Mouse (Mus musculus) ES-Bruce4 (cell line): ENCODE measurements at regions not wholly inside any gene's neighbourhood (a gene's known extent, or its start where the extent isn't known, plus 50 kb on each side); places are given as distances from the start of the nearest gene placed in this dataset.

ENCODE experiments used
- H3K27ac ChIP-seq: 2 replicates; pipeline ENCODE4 v1.5.1; 2012; ENCODE audit warnings: low read length, inconsistent platforms; ENCODE audit not compliant: insufficient read depth
- H3K27me3 ChIP-seq: 2 replicates; pipeline ENCODE4 v1.6.1; 2012; ENCODE audit warnings: mild to moderate bottlenecking, low read length, inconsistent platforms; ENCODE audit not compliant: control insufficient read depth, poor library complexity, insufficient read depth, severe bottlenecking
- H3K36me3 ChIP-seq: 2 replicates; pipeline ENCODE4 v1.6.1; 2012; ENCODE audit warnings: inconsistent platforms, mild to moderate bottlenecking, low read length, moderate library complexity; ENCODE audit not compliant: control insufficient read depth, poor library complexity, insufficient read depth, severe bottlenecking
- H3K4me1 ChIP-seq: one replicate; pipeline ENCODE4 v1.8.1; 2011; ENCODE audit warnings: low read length; ENCODE audit not compliant: control insufficient read depth, insufficient read depth
- H3K4me3 ChIP-seq: 2 replicates; pipeline ENCODE4 v1.5.1; 2011; ENCODE audit warnings: low read depth, mild to moderate bottlenecking, low read length
- H3K9ac ChIP-seq: 2 replicates; pipeline ENCODE4 v1.6.1; 2012; ENCODE audit warnings: low read depth, mild to moderate bottlenecking, inconsistent platforms; ENCODE audit not compliant: poor library complexity, severe bottlenecking
- H3K9me3 ChIP-seq: replicated peaks from 2 replicates; pipeline ENCODE4 v1.6.1; 2012; ENCODE audit warnings: mild to moderate bottlenecking, low read length, inconsistent platforms; ENCODE audit not compliant: control insufficient read depth, poor library complexity, insufficient read depth, severe bottlenecking
- CTCF ChIP-seq: IDR thresholded peaks from one replicate; pipeline ENCODE4 v1.8.1; 2011; ENCODE audit warnings: low read depth, low read length
- EP300 ChIP-seq: IDR thresholded peaks from 2 replicates; pipeline ENCODE4 v1.6.1; 2011; ENCODE audit warnings: low read depth, low read length; ENCODE audit not compliant: insufficient read depth
- POLR2A ChIP-seq: IDR thresholded peaks from one replicate; pipeline ENCODE4 v1.8.1; 2011; ENCODE audit warnings: low read length; ENCODE audit not compliant: insufficient read depth

GRCm38 (mm10) chr1:177648974-177649373, 80.6 kb upstream of the 1700016C15Rik start:
- Histone ChIP-seq H3K4me3 (no peak overlapping the region), H3K27me3 (no peaks in the 10 kb centered on the region), H3K9ac (no peak overlapping the region), H3K27ac (no peak overlapping the region), H3K4me1 (no peaks in the 10 kb centered on the region), H3K9me3 (no peaks in the 10 kb centered on the region), H3K36me3 (no peaks in the 10 kb centered on the region)
- TF ChIP-seq CTCF = no peak
- no peak for TF ChIP-seq POLR2A
- TF ChIP-seq EP300 = no peak

GRCm38 (mm10) chr1:177651219-177651618, 78.4 kb upstream of the 1700016C15Rik start:
- H3K9me3 ChIP-seq = no peaks in the 10 kb centered on the region
- no peaks in the 10 kb centered on the region for H3K4me1 ChIP-seq
- no peak overlapping the region for H3K27ac ChIP-seq
- no peak for TF ChIP-seq EP300
- no peak for TF ChIP-seq POLR2A
- TF ChIP-seq CTCF = no peak
- no peak overlapping the region for H3K9ac ChIP-seq
- no peak overlapping the region for H3K4me3 ChIP-seq
- no peaks in the 10 kb centered on the region for H3K36me3 ChIP-seq
- no peaks in the 10 kb centered on the region for H3K27me3 ChIP-seq

- Histone ChIP-seq H3K36me3 (no peaks in the 10 kb centered on the region), H3K9me3 (0 out of 2 replicates have a peak, but pooled peaks cover 4% of the 10 kb centered on the region), H3K4me3 (no peak overlapping the region), H3K4me1 (no peaks in the 10 kb centered on the region), H3K27ac (no peak overlapping the region), H3K9ac (no peak overlapping the region), H3K27me3 (no peaks in the 10 kb centered on the region)
- no peak for TF ChIP-seq EP300
- no peak for TF ChIP-seq CTCF
- TF ChIP-seq POLR2A = no peak
Observed at GRCm38 (mm10) chr1:177663163-177663562, 66.5 kb upstream of the 1700016C15Rik start.

GRCm38 (mm10) chr1:177667041-177667791, 62.4 kb upstream of the 1700016C15Rik start:
- H3K9me3 ChIP-seq = no peaks in the 10 kb centered on the region
- no peak overlapping the region for H3K9ac ChIP-seq
- no peak overlapping the region for H3K4me3 ChIP-seq
- no peaks in the 10 kb centered on the region for H3K36me3 ChIP-seq
- H3K4me1 ChIP-seq = no peaks in the 10 kb centered on the region
- no peak for TF ChIP-seq POLR2A
- no peak for TF ChIP-seq CTCF
- no peak for TF ChIP-seq EP300
- H3K27me3 ChIP-seq = no peaks in the 10 kb centered on the region
- H3K27ac ChIP-seq = no peak overlapping the region

GRCm38 (mm10) chr1:177670576-177670975, 59.0 kb upstream of the 1700016C15Rik start:
- no peak for TF ChIP-seq EP300
- TF ChIP-seq CTCF = no peak
- no peak for TF ChIP-seq POLR2A
- no peak overlapping the region for H3K27ac ChIP-seq
- no peaks in the 10 kb centered on the region for H3K36me3 ChIP-seq
- H3K9me3 ChIP-seq = no peaks in the 10 kb centered on the region
- no peak overlapping the region for H3K4me3 ChIP-seq
- no peak overlapping the region for H3K9ac ChIP-seq
- no peaks in the 10 kb centered on the region for H3K4me1 ChIP-seq
- H3K27me3 ChIP-seq = no peaks in the 10 kb centered on the region

- TF ChIP-seq CTCF (no peak), POLR2A (no peak), EP300 (no peak)
Observed at GRCm38 (mm10) chr1:177676657-177677056, 53.0 kb upstream of the 1700016C15Rik start.

More at GRCm38 (mm10) chr1:177676657-177677056, 53.0 kb upstream of the 1700016C15Rik start:
- no peaks in the 10 kb centered on the region for H3K4me1 ChIP-seq
- no peaks in the 10 kb centered on the region for H3K36me3 ChIP-seq
- H3K27me3 ChIP-seq = no peaks in the 10 kb centered on the region
- 0 out of 2 replicates have a peak, but pooled peaks cover 3% of the 10 kb centered on the region for H3K9me3 ChIP-seq
- no peak overlapping the region for H3K27ac ChIP-seq
- no peak overlapping the region for H3K9ac ChIP-seq
- H3K4me3 ChIP-seq = no peak overlapping the region
